Mouse (Mus musculus) spleen, postnatal 10 days (tissue): ENCODE data around the gene Frmd4b.
"Not testable (repeated sequence)": the region's sequence is repeated elsewhere in the genome, so short reads cannot be mapped to it uniquely, and the experiment has no call there.

Experiments used
- DNase-seq, 2 experiments: peaks; one replicate each; pipeline ENCODE4 v3.0.0; 2021 to 2022; ENCODE audit warnings: low spot score in 2 of 2

The Frmd4b gene

DNA sequence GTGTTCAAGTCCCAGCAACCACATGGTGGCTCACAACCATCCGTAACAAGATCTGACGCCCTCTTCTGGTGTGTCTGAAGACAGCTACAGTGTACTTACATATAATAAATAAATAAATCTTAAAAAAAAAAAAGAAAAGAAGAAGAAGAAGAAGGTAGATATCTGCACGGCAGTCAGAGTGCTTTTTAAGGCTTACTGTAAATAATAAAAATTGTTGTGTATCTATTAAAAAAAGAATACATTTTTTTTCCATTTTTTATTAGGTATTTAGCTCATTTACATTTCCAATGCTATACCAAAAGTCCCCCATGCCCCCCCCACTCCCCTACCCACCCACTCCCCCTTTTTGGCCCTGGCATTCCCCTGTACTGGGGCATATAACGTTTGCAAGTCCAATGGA, 259.7 kb downstream of the Frmd4b start:
- not testable (repeated sequence) for DNase-seq

DNA sequence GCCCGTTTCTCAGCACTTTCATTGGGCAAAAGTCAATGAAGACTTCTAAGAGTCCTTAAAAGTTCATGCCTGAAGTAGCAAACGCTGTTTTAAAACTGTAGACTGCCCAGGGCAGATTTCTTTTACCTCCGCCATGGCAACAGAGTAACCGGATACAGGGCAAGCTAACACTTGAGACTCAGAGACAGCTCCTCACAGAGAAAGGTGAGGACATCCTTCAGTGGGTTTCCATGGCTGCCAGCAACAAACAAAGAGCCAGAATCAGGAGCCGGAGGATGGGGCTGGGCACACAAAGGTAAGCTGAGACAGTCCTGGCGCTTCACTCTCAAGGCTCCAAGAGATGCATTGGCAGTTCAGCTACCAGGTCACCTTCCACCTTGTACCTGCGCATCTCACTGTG, 260.7 kb downstream of the Frmd4b start:
- DNase-seq: no peak

GRCm38 (mm10) chr6:97355141-97355540, 262.2 kb downstream of the Frmd4b start:
- DNase-seq: no peak

GRCm38 (mm10) chr6:97353933-97354332, 263.4 kb downstream of the Frmd4b start:
- DNase-seq: no peak

DNA sequence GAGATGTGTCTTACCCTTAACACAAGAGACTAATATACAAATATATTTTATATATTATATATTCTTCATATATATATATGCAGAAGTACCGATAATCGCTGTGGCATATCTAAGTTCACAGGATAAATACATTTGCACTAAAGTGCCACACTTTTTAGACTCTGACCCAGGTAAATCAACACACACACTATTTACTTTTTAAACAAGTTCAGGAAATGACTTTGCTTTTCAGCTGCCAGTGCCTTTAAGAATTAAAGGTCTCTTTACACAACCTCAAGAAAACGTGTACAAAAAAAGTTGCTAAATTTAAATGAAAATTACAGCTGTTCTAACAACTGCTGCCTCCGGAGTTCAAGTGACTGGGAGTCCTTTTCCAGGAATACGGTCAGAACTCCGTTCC, 264.0 kb downstream of the Frmd4b start:
- DNase-seq: no peak

DNA sequence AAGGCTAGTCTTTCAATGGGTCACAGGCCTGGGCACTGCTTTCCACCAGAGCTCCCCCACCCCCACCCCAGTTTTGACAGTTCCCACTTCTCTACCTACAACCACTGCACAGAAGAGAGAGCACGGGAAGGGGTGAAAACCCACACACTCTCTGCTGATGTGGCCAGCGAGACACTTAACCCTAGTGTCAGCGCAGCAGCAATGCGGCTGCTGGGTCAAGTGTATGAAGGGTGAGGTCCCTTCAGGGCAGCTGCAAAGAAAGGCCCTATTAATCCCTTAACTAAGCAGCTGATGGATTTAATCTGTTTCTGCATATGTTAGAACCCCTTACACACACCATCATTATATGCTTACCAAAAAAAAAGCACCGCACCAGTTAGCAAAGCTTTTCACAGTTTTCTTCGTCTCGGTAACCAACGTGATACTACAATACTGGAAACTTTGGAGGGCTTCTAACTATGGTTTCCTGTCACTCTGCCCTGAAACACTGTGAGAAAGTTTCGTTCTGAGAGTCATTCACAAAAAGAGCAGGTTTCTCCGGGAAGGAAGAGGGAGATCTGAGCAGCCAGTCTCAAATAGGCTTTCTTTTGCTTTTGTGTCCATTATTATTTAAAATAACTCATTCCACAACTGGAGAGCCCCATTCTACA, 264.7 kb downstream of the Frmd4b start:
- no peak for DNase-seq

- no peak for DNase-seq
Observed at GRCm38 (mm10) chr6:97349355-97350138, 267.8 kb downstream of the Frmd4b start.

DNA sequence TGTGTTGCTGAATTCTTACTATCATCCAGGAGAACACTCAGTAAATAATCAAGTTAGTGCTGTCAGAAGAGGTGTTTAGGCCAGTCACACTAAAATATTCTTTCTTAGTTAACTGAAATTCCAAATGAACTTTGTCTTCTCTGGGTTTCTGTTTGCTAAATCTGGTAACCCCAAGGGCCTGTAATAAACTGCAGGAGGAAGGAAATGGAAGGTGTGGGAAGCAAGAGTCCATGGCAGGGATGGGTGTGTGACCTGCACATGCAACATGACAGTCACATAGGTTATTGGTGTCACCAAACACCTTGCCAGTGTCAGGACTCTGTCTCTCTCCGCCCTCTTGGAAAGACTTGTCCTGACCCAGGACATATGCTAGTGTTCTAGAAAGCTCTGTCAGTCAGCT, 270.4 kb downstream of the Frmd4b start:
- no peak for DNase-seq

DNA sequence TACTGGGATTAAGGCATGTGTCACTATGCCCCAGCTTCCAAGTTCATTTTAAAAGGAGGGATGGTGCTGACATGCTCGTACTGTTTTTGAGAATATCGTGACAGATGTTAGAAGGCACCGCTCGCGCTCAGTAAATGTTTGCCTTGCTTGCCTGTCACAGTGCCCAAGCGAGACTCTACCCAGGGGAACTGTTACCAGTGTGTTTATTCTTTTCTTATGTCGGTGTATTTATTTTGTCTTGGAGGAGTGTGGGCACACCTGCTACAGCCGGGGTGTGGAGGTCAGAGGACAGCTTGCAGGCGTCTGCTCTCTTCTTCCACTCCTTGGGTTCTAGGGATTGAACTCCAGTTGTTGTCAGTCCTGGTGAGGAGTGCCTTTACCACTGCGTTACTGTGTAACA, 270.8 kb downstream of the Frmd4b start:
- DNase-seq: no peak

GRCm38 (mm10) chr6:97345921-97346320, 271.4 kb downstream of the Frmd4b start:
- DNase-seq: no peak

DNA sequence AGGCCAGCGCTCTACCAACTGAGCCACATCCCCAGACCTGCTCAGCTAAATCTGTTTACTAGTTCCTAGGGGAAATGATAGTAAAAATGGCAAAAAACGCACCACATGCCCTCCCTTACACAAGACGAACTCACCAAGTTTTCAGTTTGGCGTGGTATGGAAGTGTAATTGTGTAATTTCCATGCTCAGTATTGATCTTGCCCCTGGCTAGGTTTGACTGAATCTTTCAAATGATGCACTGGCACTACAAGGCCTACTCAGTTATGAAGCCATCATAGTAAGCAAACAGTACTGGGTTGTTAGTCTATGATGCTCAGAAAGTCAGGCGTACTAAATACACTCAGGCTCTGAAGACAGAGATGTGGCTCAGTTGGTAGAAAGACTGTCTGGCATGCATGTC, 275.2 kb downstream of the Frmd4b start:
- DNase-seq: no peak

DNA sequence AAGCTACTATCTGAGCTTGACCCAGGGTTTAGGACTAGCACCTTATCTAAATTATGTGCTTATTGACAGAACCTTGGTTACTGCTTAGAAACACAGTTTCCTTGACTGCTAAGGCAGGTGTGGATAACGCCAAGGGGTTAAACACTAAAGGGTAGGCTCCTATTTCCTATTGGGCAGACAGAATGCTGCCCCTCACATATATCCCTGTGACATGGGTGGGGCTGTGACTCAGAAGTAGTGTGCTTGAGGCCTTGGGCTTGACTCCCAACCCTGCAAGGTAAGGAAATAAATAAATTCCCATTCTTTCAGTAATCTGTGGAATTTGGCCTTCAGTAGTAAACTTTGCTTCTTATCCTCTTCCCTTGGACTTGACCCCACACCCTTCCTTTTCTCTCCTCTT, 275.7 kb downstream of the Frmd4b start:
- DNase-seq: no peak

DNA sequence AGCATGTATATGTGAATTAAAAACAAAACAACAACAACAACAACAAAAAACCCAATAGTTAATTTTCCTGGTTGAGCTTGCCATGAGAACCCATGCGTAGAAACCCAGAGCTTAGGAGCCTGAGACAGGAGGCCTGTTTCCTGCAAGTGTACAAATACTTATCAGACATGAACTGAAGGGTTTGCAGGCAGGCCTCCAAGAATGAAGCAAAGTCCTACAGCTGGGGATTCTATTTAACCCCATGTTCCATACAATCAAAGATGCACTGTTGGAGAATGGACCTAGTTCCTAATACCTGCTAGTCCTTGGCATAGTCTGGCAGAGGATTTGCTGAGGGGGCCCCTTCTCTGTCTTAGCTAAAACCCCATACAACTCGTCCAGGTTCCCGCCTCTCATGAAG, 276.2 kb downstream of the Frmd4b start:
- no peak for DNase-seq

- DNase-seq: no peak
Observed at GRCm38 (mm10) chr6:97340211-97340791, 277.0 kb downstream of the Frmd4b start.

GRCm38 (mm10) chr6:97339271-97339681, 278.1 kb downstream of the Frmd4b start:
- DNase-seq: no peak

DNA sequence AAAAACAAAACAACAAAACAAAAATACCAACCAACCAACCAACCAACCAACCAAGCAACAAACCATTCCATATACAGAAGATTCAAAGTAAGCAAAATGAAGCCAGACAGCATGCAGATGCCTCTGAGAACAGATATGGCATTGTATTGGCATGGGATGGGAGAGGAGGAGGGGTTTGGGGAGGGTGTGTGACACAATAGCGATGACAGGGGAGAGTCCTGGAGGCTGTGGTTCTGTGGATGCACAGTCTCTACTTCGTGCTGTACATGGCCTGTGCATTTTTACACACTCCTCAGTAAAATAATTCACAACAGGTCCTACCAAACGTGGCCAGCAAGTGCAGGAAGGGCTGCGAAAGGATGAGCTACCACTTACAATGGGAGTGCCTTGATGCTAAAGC, 278.5 kb downstream of the Frmd4b start:
- no peak for DNase-seq

- no peak for DNase-seq
Observed at GRCm38 (mm10) chr6:97333323-97333722, 284.0 kb downstream of the Frmd4b start.

DNA sequence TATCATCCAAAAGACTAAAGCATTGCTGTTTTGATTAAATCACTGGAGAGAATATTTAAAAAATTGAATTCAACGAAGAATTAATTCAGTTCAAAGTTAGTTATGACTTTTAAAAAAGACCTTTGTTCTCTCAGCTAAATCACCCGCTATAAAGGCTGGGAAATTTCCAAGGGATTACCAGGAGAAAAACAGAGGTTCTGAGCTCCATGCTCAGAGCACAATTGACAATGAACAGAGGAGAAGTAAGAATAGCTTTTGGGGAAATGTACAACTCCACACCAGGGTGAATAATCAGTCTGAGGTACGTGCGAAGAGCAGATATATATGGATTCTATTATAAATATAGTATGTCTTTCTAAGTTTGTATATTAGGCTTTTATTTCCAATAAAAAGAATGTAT, 293.4 kb downstream of the Frmd4b start:
- DNase-seq: no peak

- DNase-seq: no peak
Observed at GRCm38 (mm10) chr6:97322126-97322525, 295.2 kb downstream of the Frmd4b start.

GRCm38 (mm10) chr6:97321156-97321555, 296.2 kb downstream of the Frmd4b start:
- no peak for DNase-seq

GRCm38 (mm10) chr6:97319081-97319480, 298.3 kb downstream of the Frmd4b start:
- no peak for DNase-seq

DNA sequence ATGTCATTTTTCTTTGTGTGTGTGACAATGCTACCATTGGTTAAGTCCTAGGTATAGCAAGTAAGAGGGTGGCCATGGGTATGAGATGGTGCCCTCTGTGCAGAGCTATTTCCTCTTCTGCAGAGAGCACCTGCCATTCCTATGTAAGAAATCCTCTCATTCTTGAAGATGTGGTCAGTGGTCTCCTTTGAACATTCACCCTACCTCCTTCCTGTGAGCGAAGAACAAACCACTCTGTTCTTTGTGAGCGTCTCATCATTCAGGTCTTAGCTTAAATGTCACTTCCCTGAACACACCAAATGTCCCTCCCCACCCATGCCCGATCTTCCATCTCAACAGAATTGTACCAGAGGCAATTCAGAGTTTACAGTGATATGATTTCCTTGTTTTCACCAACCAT, 299.4 kb downstream of the Frmd4b start:
- DNase-seq: no peak

DNA sequence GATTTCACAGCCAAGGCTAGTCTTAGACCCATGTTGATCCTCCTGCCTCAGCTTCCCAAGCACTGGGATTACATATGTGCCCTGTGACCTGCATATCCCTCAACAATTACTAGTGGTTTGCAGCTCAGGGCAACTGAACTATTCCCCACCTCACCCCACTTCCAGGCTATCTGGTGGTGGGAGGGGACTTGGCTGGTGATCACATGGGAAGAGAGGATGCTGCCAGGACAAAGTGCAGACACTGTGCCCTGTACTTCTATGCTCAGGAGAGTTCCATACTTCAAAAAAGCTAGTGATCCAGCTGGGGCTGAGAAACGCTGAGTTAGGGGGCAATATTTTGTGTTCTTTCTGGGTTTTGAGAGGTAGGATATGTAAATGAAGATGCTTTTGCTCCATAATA, 300.6 kb downstream of the Frmd4b start:
- DNase-seq: no peak
